Mouse (Mus musculus) small intestine, adult 2 months (tissue): ENCODE data around the gene Clec16a.

ENCODE experiments used
- CTCF ChIP-seq: fragments of 200-500 bp; IDR thresholded peaks from 2 replicates; pipeline ENCODE4 v1.5.1; 2012; ENCODE audit warnings: low read depth, mild to moderate bottlenecking, control low read depth, inconsistent platforms, low read length, moderate library complexity, mixed read lengths; ENCODE audit not compliant: insufficient replicate concordance, insufficient read length; ENCODE audit errors: extremely low read depth
- POLR2A ChIP-seq: fragments of 200-500 bp; IDR thresholded peaks from 2 replicates; pipeline ENCODE4 v1.6.1; 2012; ENCODE audit warnings: low read depth, mild to moderate bottlenecking, control low read depth, inconsistent platforms, low read length, moderate library complexity

- no peak for TF ChIP-seq CTCF
- TF ChIP-seq POLR2A = no peak
Measured at GRCm38 (mm10) chr16:10788866-10789265, 243.7 kb downstream of the Clec16a start.
